Comparison of ENCODE assay signal across 8 mouse cellular contexts in the genomic region with DNA sequence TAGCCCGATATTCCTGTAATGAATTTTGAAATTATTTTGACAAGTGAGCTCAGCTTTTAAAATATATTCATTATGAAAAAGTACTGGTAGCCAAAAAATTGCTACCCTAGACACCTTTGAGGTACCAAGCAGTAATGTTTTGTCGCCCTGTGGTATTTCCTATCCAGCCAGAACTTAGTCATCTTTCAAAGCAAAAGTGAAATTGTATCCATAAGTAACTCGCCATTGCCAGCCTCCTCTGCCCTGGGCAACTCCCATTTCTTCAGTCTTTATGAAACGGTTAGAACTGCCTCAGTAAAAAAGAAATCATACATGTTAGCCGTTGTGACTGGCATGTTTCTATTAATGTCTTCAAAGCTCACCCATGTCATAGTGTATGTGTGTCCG. TPM values are rescaled to one million over a fixed set of nuclear protein-coding genes. Genes with fewer than 3 reads are reported as not detected.
DNase-seq lines count a peak whose midpoint lies in the region; ATAC-seq and TF ChIP-seq lines count a peak whose summit lies in the region.

No protein-coding gene starts in this region.

- peaks cover 4% of the 10 kb centered on the region for H3K9me3 ChIP-seq in CH12.LX (replicated peaks; ENCODE audit: low read length)
- peaks cover 5% of the 10 kb centered on the region for H3K9me3 ChIP-seq in forebrain, embryonic 12.5 days
- H3K9me3 ChIP-seq in liver, embryonic 12.5 days (replicated peaks), result 0 out of 2 replicates have a peak, but pooled peaks cover 5% of the 10 kb centered on the region
- no peaks in the 10 kb centered on the region for H3K9me3 ChIP-seq in stomach, embryonic 15.5 days

- peak overlapping the region; percentile 97 to 100 (median 98) for H3K4me3 ChIP-seq in CH12.LX (replicated peaks in 1 of 3; ENCODE audit: low read depth in 2 of 3, low read length in 2 of 3, poor library complexity in 1 of 3)
- peak overlapping the region; percentile 93 for H3K4me3 ChIP-seq in forebrain, embryonic 12.5 days (replicated peaks)
- H3K4me3 ChIP-seq in liver, embryonic 12.5 days, result peak overlapping the region; percentile 94
- H3K4me3 ChIP-seq in stomach, embryonic 15.5 days (replicated peaks), result peak overlapping the region; percentile 90

- no peak for TF ChIP-seq EP300 in CH12.LX (IDR thresholded peaks at IDR 0.05; ENCODE audit: low read length)

- peak overlapping the region; percentile 97 for H3K9ac ChIP-seq in CH12.LX (ENCODE audit: insufficient read depth, low read depth)
- no peak overlapping the region for H3K9ac ChIP-seq in forebrain, embryonic 12.5 days
- H3K9ac ChIP-seq in liver, embryonic 12.5 days, result peak overlapping the region; percentile 87
- H3K9ac ChIP-seq in stomach, embryonic 15.5 days, result no peak overlapping the region

- TF ChIP-seq POLR2A in CH12.LX (IDR thresholded peaks at IDR 0.05; ENCODE audit: low read depth, low read length), result no peak

- peak; percentile 45 for DNase-seq in heart, adult 11 months
- no peak for DNase-seq in heart, adult 9 months (ENCODE audit: low spot score in 2 of 2)
- DNase-seq in CH12.LX (ENCODE audit: extremely low read depth), result no peak
- no peak for DNase-seq in left cerebral cortex, adult 18-20 months (ENCODE audit: low spot score in 2 of 2)
- DNase-seq in kidney, postnatal 4 days, result no peak

- peaks cover 35% of the 10 kb centered on the region for H3K79me2 ChIP-seq in CH12.LX (replicated peaks; ENCODE audit: control insufficient read depth, extremely low read depth, insufficient read depth, poor library complexity, severe bottlenecking)

- dilution Hi-C loops in CH12.LX (cut with MboI; ENCODE audit: extremely low pct_ligation_motif_present, extremely low pct_unique_long_range_greater_than_20kb, low sequenced_read_pairs), result no loop called here

- no peak for ATAC-seq in forebrain, embryonic 12.5 days (ENCODE audit: low FRiP score)
- ATAC-seq in liver, embryonic 12.5 days, result no peak
- ATAC-seq in stomach, embryonic 15.5 days (ENCODE audit: insufficient read depth, low FRiP score, low read depth), result no peak

- H3K27ac ChIP-seq in CH12.LX (ENCODE audit: insufficient read depth, low read depth), result no peak overlapping the region
- no peak overlapping the region for H3K27ac ChIP-seq in forebrain, embryonic 12.5 days
- no peak overlapping the region for H3K27ac ChIP-seq in liver, embryonic 12.5 days
- no peak overlapping the region for H3K27ac ChIP-seq in stomach, embryonic 15.5 days

- H3K4me1 ChIP-seq in CH12.LX (ENCODE audit: control insufficient read depth in 1 of 2, insufficient read depth in 2 of 2), result peaks cover 2 to 5% of the 10 kb centered on the region in 2 experiments; a peak in 1 of 4 replicates
- H3K4me1 ChIP-seq in forebrain, embryonic 12.5 days, result peaks cover 10% of the 10 kb centered on the region
- H3K4me1 ChIP-seq in liver, embryonic 12.5 days, result peaks cover 9% of the 10 kb centered on the region
- H3K4me1 ChIP-seq in stomach, embryonic 15.5 days, result 0 out of 2 replicates have a peak, but pooled peaks cover 3% of the 10 kb centered on the region

- H3K36me3 ChIP-seq in CH12.LX (replicated peaks in 1 of 2; ENCODE audit: control insufficient read depth in 1 of 2, insufficient read depth in 1 of 2, low read length in 1 of 2), result peaks cover 3 to 30% of the 10 kb centered on the region in 2 experiments
- H3K36me3 ChIP-seq in forebrain, embryonic 12.5 days (replicated peaks), result 0 out of 2 replicates have a peak, but pooled peaks cover 5% of the 10 kb centered on the region
- H3K36me3 ChIP-seq in liver, embryonic 12.5 days, result peaks cover 16% of the 10 kb centered on the region
- 0 out of 2 replicates have a peak, but pooled peaks cover 2% of the 10 kb centered on the region for H3K36me3 ChIP-seq in stomach, embryonic 15.5 days

- peaks cover 4% of the 10 kb centered on the region for H3K27me3 ChIP-seq in CH12.LX (replicated peaks)
- no peaks in the 10 kb centered on the region for H3K27me3 ChIP-seq in forebrain, embryonic 12.5 days
- no peaks in the 10 kb centered on the region for H3K27me3 ChIP-seq in liver, embryonic 12.5 days (replicated peaks)
- no peaks in the 10 kb centered on the region for H3K27me3 ChIP-seq in stomach, embryonic 15.5 days (replicated peaks)

- in situ Hi-C loops in CH12.LX (cut with MboI; ENCODE audit: low pct_ligation_motif_present, low pct_unique_long_range_greater_than_20kb, low sequenced_read_pairs), result no loop called here

- H3K4me2 ChIP-seq in CH12.LX (ENCODE audit: insufficient read depth, low read depth, poor library complexity, severe bottlenecking), result peak overlapping the region; percentile 98
- H3K4me2 ChIP-seq in forebrain, embryonic 12.5 days, result peak overlapping the region; percentile 76
- peak overlapping the region; percentile 71 for H3K4me2 ChIP-seq in liver, embryonic 12.5 days
- H3K4me2 ChIP-seq in stomach, embryonic 15.5 days, result peak overlapping the region; percentile 64

- TF ChIP-seq CTCF in CH12.LX (conservative IDR thresholded peaks at IDR 0.05 in 1 of 2, IDR thresholded peaks at IDR 0.05 in 1 of 2; ENCODE audit: low read depth in 2 of 2, low read length in 2 of 2), result no peak

- 78% methylated on average over 6 of the region's 6 CpGs for whole genome bisulfite sequencing in forebrain, embryonic 12.5 days
- 52% methylated on average over 6 of the region's 6 CpGs for WGBS in liver, embryonic 12.5 days (ENCODE audit: insufficient replicate concordance)
- WGBS in stomach, embryonic 15.5 days, result 60% methylated on average over 6 of the region's 6 CpGs

- no peak for TF ChIP-seq RAD21 in CH12.LX (IDR thresholded peaks at IDR 0.05; ENCODE audit: low read depth, low read length)

TF ChIP-seq in CH12.LX, 34 proteins besides CTCF, POLR2A, EP300 and RAD21:
- TF ChIP-seq PAX5 (IDR thresholded peaks at IDR 0.05; ENCODE audit: low read length) (no peak), NELFE (IDR thresholded peaks at IDR 0.05; ENCODE audit: low read depth, low read length) (no peak), NRF1 (IDR thresholded peaks at IDR 0.05; ENCODE audit: low read depth, low read length) (no peak), ZMIZ1 (IDR thresholded peaks at IDR 0.05; ENCODE audit: low read depth, low read length) (no peak), USF2 (conservative IDR thresholded peaks at IDR 0.05; ENCODE audit: low read depth, low read length) (no peak), ZNF384 (IDR thresholded peaks at IDR 0.05; ENCODE audit: low read depth, low read length) (no peak; the same call in 1 of the 2 replicates), POLR2AphosphoS2 (IDR thresholded peaks at IDR 0.05; ENCODE audit: low read depth, low read length) (no peak), MAFK (IDR thresholded peaks at IDR 0.05; ENCODE audit: insufficient replicate concordance, low read length) (no peak), SMC3 (IDR thresholded peaks at IDR 0.05; ENCODE audit: low read depth, low read length) (no peak), HCFC1 (IDR thresholded peaks at IDR 0.05; ENCODE audit: low read depth, low read length) (no peak), MYC (IDR thresholded peaks at IDR 0.05; ENCODE audit: low read depth, low read length) (no peak), BHLHE40 (IDR thresholded peaks at IDR 0.05; ENCODE audit: low read depth, low read length) (no peak), MAZ (IDR thresholded peaks at IDR 0.05; ENCODE audit: low read depth, low read length) (no peak), TCF12 (IDR thresholded peaks at IDR 0.05; ENCODE audit: low read depth, low read length) (no peak), ETS1 (conservative IDR thresholded peaks at IDR 0.05; ENCODE audit: low read depth, low read length) (no peak), IRF4 (IDR thresholded peaks at IDR 0.05; ENCODE audit: low read depth, low read length) (no peak), TBP (conservative IDR thresholded peaks at IDR 0.05; ENCODE audit: low read depth, low read length) (no peak), MEF2A (IDR thresholded peaks at IDR 0.05; ENCODE audit: borderline replicate concordance, low read depth, low read length) (no peak), KAT2A (IDR thresholded peaks at IDR 0.05; ENCODE audit: insufficient replicate concordance, low read length) (no peak)

RNA-seq across cellular contexts. Expression of a gene that starts 7.6 kb away (rescaled TPM):
- total RNA-seq in CH12.LX (2012; rRNA removed) (2.1 and 3.1 TPM in 2 replicates), CH12.LX (2014; rRNA removed) (0.50 TPM in 2 replicates)
- 0.65 and 1.1 TPM in 2 replicates for polyA plus RNA-seq in CH12.LX (2012; ENCODE audit: insufficient read length, low read depth)
- polyA plus RNA-seq in forebrain, embryonic 12.5 days (2016; fragmentation: Nextera tagmentation; extraction: Ambion mirVana), result 0.38 and 0.51 TPM in 2 replicates
- polyA plus RNA-seq in liver, embryonic 12.5 days (2016; fragmentation: Nextera tagmentation; extraction: Ambion mirVana), result 0.63 and 0.82 TPM in 2 replicates
- polyA plus RNA-seq in stomach, embryonic 15.5 days (2015; fragmentation: Nextera tagmentation; extraction: Ambion mirVana), result 0.73 and 0.89 TPM in 2 replicates
- total RNA-seq in left cerebral cortex, adult 18-20 months (2021), result 1 to 10 TPM in 1 of 2 experiments, under 1 TPM in 1; 0.79 to 1.2 TPM

RNA-seq across cellular contexts. Expression of a gene that starts 8.1 kb away (rescaled TPM):
- total RNA-seq in CH12.LX (2012; rRNA removed) (83.6 and 97.8 TPM in 2 replicates), CH12.LX (2014; rRNA removed) (112 and 121 TPM in 2 replicates)
- polyA plus RNA-seq in CH12.LX (2012; ENCODE audit: insufficient read length, low read depth), result 104 and 113 TPM in 2 replicates
- polyA plus RNA-seq in forebrain, embryonic 12.5 days (2016; fragmentation: Nextera tagmentation; extraction: Ambion mirVana), result 61.6 and 66.9 TPM in 2 replicates
- 76.1 and 86.1 TPM in 2 replicates for polyA plus RNA-seq in liver, embryonic 12.5 days (2016; fragmentation: Nextera tagmentation; extraction: Ambion mirVana)
- 126 and 133 TPM in 2 replicates for polyA plus RNA-seq in stomach, embryonic 15.5 days (2015; fragmentation: Nextera tagmentation; extraction: Ambion mirVana)
- total RNA-seq in left cerebral cortex, adult 18-20 months (2021), result 10 to 100 TPM; 59.8 to 65.0 TPM

RNA-seq across cellular contexts. Expression of a gene that starts 17.3 kb away (rescaled TPM):
- 75.9 and 82.0 TPM in 2 replicates for total RNA-seq in CH12.LX (2012; rRNA removed)
- total RNA-seq in CH12.LX (2014; rRNA removed), result 103 and 118 TPM in 2 replicates
- 237 and 276 TPM in 2 replicates for polyA plus RNA-seq in CH12.LX (2012; ENCODE audit: insufficient read length, low read depth)
- polyA plus RNA-seq in forebrain, embryonic 12.5 days (2016; fragmentation: Nextera tagmentation; extraction: Ambion mirVana), result 53.2 and 56.4 TPM in 2 replicates
- polyA plus RNA-seq in liver, embryonic 12.5 days (2016; fragmentation: Nextera tagmentation; extraction: Ambion mirVana), result 55.2 and 55.5 TPM in 2 replicates
- 52.5 and 53.8 TPM in 2 replicates for polyA plus RNA-seq in stomach, embryonic 15.5 days (2015; fragmentation: Nextera tagmentation; extraction: Ambion mirVana)
- 10 to 100 TPM; 20.0 to 22.2 TPM for total RNA-seq in left cerebral cortex, adult 18-20 months (2021)

Comparison
In these comparisons a context has a peak if more than half of its experiments do, and no peak if none do; other contexts are left out.
1. H3K9ac ChIP-seq: peak in CH12.LX (single experiment) and liver, embryonic 12.5 days (single experiment); none in forebrain, embryonic 12.5 days (single experiment) and stomach, embryonic 15.5 days (single experiment).
2. Peak in every context shown above with its lines, with median percentiles within 50 percentile points of each other: H3K4me2 ChIP-seq and H3K4me3 ChIP-seq.